Mouse (Mus musculus) spleen, postnatal 4 days (tissue): ENCODE results near the gene Mta2.

Experiments
- DNase-seq, 2 experiments: peaks; one replicate each; pipeline ENCODE4 v3.0.0; 2022; ENCODE audit warnings: low spot score in 2 of 2

Gene Mta2

GRCm38 (mm10) chr19:8991871-8992735 lies 50.4 kb downstream of the Mta2 start:
- DNase-seq, result no peak

DNA sequence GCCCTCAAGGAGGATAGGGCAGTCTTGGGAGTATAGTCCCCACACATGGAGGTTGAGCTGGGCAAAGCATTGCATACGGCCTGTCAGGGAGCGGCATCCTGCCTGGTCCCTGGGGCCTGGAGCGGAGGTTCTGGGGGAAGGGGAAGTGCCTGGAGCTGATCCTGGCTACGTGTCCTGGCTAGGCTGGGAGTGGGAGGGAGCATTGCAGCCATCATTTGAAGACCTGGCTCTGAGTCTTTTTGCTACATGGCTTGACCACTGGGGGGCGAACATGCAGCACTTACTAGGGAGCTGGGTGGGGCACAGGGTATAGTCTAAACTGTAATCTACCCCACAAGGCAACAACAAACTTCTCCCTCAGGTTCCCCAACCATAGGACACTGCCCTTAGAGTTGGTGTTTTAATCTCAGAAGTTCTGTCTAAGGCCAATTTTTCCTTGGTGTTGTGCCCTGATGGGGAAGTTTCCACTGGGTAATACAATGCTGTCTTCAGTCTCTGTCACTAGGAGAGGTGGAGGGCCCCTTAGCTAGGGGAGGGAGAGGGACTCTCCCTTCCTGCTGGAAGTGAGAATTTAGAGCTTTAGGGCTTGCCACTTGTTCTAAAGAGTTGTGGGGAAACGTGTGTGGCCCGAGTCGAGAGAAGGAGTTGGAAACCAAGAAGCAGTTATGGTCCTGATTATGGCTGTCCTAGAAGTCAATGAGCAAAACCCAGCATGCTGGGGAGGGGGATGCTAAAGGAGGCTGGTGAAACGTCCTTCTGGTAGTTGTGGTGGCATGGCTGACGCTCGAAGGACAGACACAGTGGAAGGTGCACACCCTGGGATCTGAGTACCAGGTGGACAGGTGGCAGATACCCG lies 51.3 kb downstream of the Mta2 start:
- peak; percentile 81 to 91 for DNase-seq

DNA sequence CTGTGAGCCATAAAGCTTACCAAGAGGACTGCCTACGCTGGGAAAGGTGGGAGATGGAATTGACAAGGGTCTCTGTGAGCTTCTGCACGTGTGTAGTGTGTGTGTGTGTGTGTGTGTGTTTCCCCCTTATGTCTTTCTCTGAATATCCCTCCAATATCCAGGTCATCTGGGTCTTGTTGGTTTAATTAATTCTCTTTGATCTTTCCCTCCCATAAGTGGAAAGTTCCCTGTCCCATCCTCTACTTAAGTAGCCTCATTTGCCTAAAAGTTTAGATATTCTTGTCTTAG lies 51.9 kb downstream of the Mta2 start:
- no peak for DNase-seq

DNA sequence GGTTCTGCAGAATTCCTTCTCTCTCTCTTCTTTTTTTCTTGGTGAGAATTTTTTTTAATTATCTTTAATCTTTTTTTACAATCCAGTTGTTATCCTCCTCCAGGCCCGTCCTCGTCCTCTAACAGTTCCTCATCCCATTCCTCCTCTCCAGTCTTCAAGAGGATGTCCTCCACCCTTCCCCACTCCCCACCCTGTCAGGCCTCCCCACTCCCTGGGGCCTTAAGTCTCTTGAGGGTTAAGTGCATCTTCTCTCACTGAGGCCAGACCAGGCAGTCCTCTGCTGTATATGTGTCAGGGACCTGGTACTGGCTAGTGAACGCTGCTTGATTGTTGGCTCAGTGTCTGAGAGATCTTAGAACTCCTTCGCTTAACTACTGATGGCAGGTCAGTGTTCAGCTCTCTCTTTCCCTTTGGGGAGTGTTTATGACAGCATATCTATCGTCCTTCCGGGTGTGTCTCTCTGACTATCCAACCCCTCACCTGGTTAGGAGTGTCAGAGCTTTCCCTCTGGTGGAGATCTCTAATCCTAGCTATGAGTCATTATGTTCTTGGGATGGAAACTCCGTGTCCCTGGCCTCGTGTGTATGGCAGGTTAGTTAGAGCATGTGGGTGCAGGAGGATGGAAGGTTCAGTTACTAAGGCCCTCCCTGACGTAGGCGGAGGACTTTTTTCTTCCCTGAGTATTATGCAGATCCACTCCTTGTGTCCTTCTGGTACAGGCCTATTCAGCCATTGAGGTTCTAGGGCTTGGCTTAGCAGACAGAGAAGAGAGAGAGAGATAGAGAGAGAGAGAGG lies 53.3 kb downstream of the Mta2 start:
- no peak for DNase-seq

DNA sequence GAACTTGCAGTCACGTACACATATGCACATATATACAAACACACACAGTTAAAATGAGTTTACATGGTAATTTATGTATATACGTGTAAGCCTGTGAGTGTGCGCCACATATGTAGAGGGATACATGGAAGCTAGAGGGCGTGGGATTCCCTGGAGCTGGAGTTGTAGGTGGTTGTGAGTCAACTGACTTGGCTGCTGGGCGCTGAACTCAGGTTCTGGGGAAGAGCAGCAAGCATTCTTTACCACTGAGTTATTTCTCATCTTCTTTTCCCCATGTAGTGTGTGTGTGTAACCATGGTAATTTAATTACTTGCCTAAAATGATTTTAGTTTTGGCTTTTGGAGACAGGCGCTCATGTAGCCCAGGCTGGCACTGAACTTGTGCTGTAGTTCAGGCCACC lies 54.9 kb downstream of the Mta2 start:
- no peak for DNase-seq

GRCm38 (mm10) chr19:8997546-8997945 lies 55.9 kb downstream of the Mta2 start:
- peak; percentile 62 to 76 for DNase-seq

GRCm38 (mm10) chr19:8998546-8998945 lies 56.9 kb downstream of the Mta2 start:
- no peak for DNase-seq

DNA sequence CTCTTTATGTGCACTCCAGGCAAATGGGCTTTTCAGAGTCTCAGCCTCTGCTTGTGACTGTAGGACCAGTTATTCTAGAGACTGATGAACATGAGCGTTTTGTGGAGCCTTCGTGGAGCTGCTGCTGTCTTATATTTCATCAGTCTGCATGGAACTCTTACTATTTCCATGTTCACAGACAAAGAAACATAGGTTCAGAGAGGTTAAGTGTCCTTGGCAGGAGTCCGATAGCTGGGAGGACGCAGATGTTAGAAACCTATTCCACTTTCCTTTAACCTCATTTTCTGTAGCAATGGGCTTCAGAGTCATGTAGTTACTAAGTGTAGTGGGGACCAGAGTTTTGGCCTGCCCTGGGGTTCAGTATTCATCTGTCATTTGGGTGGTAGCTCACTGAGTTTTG lies 57.5 kb downstream of the Mta2 start:
- no peak for DNase-seq
